Mouse (Mus musculus): Measurements from ENCODE around the gene Lhfp.

DNA sequence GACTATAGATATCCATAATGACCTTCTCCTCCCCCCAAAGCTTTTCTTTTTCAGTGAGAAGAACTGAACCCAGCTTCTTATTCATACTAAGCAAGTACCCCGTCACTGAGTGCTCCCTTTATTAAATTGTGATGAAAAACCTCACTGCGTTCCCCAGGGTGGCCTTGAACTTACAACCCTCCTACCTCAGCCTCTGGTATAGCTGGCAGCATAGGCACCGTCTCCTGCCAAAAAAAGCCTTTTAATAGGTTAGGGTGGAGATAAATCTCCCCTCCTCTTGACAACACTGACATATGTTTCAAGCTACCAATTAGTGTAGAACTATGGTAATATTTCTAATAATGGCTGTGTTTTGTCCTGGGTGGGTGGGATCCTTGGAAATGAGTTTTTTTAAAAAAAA lies 33.4 kb downstream of the Lhfp start:
- TF ChIP-seq GATA1 (IDR thresholded peaks at IDR 0.05; ENCODE audit: borderline replicate concordance, low read length) (no peak), CTCF (IDR thresholded peaks at IDR 0.05; ENCODE audit: low read depth, low read length) (no peak), GATA2 (IDR thresholded peaks at IDR 0.05; ENCODE audit: borderline replicate concordance, low read depth, low read length) (no peak), TAL1 (conservative IDR thresholded peaks at IDR 0.05; ENCODE audit: low read depth, low read length) (no peak)

Measured in G1E (cell line).